Mouse (Mus musculus): ENCODE measurements at regions not wholly inside any gene's neighbourhood (a gene's known extent, or its start where the extent isn't known, plus 50 kb on each side); places are given as distances from the start of the nearest gene placed in this dataset.

GRCm38 (mm10) chr1:124730364-124730763 lies 685.0 kb upstream of the Dpp10 start:
- no peak overlapping the region for H3K4me3 ChIP-seq (ENCODE audit: low read depth, low read length)
- no peaks in the 10 kb centered on the region for H3K27me3 ChIP-seq (replicated peaks; ENCODE audit: control insufficient read depth, insufficient read depth, low read length)
- no peaks in the 10 kb centered on the region for H3K36me3 ChIP-seq (ENCODE audit: control insufficient read depth, insufficient read depth, low read length)
- H3K9ac ChIP-seq (ENCODE audit: low read depth, low read length): no peak overlapping the region
- H3K4me1 ChIP-seq (ENCODE audit: control insufficient read depth, insufficient read depth, low read length): no peaks in the 10 kb centered on the region
- no peak overlapping the region for H3K4me2 ChIP-seq (ENCODE audit: low read depth, low read length)
- H3K9me3 ChIP-seq (ENCODE audit: control insufficient read depth, low read length): no peaks in the 10 kb centered on the region
- H3K27ac ChIP-seq (replicated peaks; ENCODE audit: low read depth, low read length): no peak overlapping the region
- DNase-seq (ENCODE audit: low spot score) (no peak), ATAC-seq (ENCODE audit: low read depth) (no peak)

GRCm38 (mm10) chr1:124718065-124718464 lies 672.7 kb upstream of the Dpp10 start:
- Histone ChIP-seq H3K9me3 (ENCODE audit: control insufficient read depth, low read length) (no peaks in the 10 kb centered on the region), H3K4me3 (ENCODE audit: low read depth, low read length) (no peak overlapping the region), H3K36me3 (ENCODE audit: control insufficient read depth, insufficient read depth, low read length) (no peaks in the 10 kb centered on the region), H3K27ac (replicated peaks; ENCODE audit: low read depth, low read length) (no peak overlapping the region), H3K4me2 (ENCODE audit: low read depth, low read length) (no peak overlapping the region), H3K4me1 (ENCODE audit: control insufficient read depth, insufficient read depth, low read length) (no peaks in the 10 kb centered on the region), H3K27me3 (replicated peaks; ENCODE audit: control insufficient read depth, insufficient read depth, low read length) (no peaks in the 10 kb centered on the region), H3K9ac (ENCODE audit: low read depth, low read length) (no peak overlapping the region)
- ATAC-seq (ENCODE audit: low read depth) (no peak), DNase-seq (ENCODE audit: low spot score) (peak; percentile 6)
- WGBS: 0% methylated on average over 1 of the region's 1 CpGs

- Histone ChIP-seq H3K4me3 (ENCODE audit: low read depth, low read length) (no peak overlapping the region), H3K9ac (ENCODE audit: low read depth, low read length) (no peak overlapping the region), H3K27me3 (replicated peaks; ENCODE audit: control insufficient read depth, insufficient read depth, low read length) (no peaks in the 10 kb centered on the region), H3K36me3 (ENCODE audit: control insufficient read depth, insufficient read depth, low read length) (no peaks in the 10 kb centered on the region), H3K9me3 (ENCODE audit: control insufficient read depth, low read length) (no peaks in the 10 kb centered on the region), H3K4me1 (ENCODE audit: control insufficient read depth, insufficient read depth, low read length) (no peaks in the 10 kb centered on the region), H3K27ac (replicated peaks; ENCODE audit: low read depth, low read length) (no peak overlapping the region), H3K4me2 (ENCODE audit: low read depth, low read length) (no peak overlapping the region)
- DNase-seq (ENCODE audit: low spot score) (no peak), ATAC-seq (ENCODE audit: low read depth) (no peak)
- WGBS: 80% methylated on average over 2 of the region's 2 CpGs
These were observed 660.9 kb upstream of the Dpp10 start for GRCm38 (mm10) chr1:124706246-124706645.

- Histone ChIP-seq H3K9me3 (ENCODE audit: control insufficient read depth, low read length) (no peaks in the 10 kb centered on the region), H3K9ac (ENCODE audit: low read depth, low read length) (no peak overlapping the region), H3K27me3 (replicated peaks; ENCODE audit: control insufficient read depth, insufficient read depth, low read length) (no peaks in the 10 kb centered on the region), H3K4me3 (ENCODE audit: low read depth, low read length) (no peak overlapping the region), H3K27ac (replicated peaks; ENCODE audit: low read depth, low read length) (no peak overlapping the region), H3K4me2 (ENCODE audit: low read depth, low read length) (no peak overlapping the region), H3K4me1 (ENCODE audit: control insufficient read depth, insufficient read depth, low read length) (no peaks in the 10 kb centered on the region), H3K36me3 (ENCODE audit: control insufficient read depth, insufficient read depth, low read length) (no peaks in the 10 kb centered on the region)
- ATAC-seq (ENCODE audit: low read depth): no peak
- DNase-seq (ENCODE audit: low spot score): no peak
- WGBS: 24% methylated on average over 2 of the region's 2 CpGs
These were observed 629.1 kb upstream of the Dpp10 start for GRCm38 (mm10) chr1:124674420-124674819.

GRCm38 (mm10) chr1:124652872-124653271 lies 607.5 kb upstream of the Dpp10 start:
- Histone ChIP-seq H3K27ac (replicated peaks; ENCODE audit: low read depth, low read length) (no peak overlapping the region), H3K4me2 (ENCODE audit: low read depth, low read length) (no peak overlapping the region), H3K4me3 (ENCODE audit: low read depth, low read length) (no peak overlapping the region), H3K4me1 (ENCODE audit: control insufficient read depth, insufficient read depth, low read length) (no peaks in the 10 kb centered on the region), H3K27me3 (replicated peaks; ENCODE audit: control insufficient read depth, insufficient read depth, low read length) (no peaks in the 10 kb centered on the region), H3K36me3 (ENCODE audit: control insufficient read depth, insufficient read depth, low read length) (no peaks in the 10 kb centered on the region), H3K9me3 (ENCODE audit: control insufficient read depth, low read length) (no peaks in the 10 kb centered on the region), H3K9ac (ENCODE audit: low read depth, low read length) (no peak overlapping the region)
- DNase-seq (ENCODE audit: low spot score) (no peak), ATAC-seq (ENCODE audit: low read depth) (no peak)

DNA sequence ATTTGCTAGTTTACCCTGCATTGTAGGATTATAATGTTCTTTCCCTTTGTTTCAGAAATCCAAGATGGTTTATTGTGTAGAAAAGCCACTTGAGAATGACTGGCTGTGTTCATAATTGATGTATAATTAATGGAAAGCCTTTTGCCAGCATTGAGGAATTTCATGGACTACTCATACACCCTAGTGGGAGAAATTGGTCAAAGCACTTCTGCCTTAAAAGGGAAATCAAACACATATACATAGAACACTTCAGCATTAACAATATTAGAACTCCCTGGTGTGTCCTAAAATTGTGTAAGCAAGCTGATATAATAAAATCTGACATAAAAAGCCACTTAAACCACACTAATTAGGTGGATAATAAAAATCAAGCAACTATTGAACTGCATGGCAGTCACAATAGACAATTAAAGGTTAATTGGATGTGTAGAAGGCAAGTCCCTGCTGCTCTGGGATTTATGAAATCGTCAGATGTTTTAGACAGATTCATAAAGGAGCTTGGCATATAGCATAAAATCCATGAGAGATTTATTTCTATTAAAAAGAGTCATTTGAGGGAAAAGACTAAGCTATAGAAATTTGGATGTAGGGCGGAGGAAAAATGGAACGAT lies 607.0 kb upstream of the Dpp10 start:
- H3K27ac ChIP-seq (replicated peaks; ENCODE audit: low read depth, low read length): no peak overlapping the region
- no peak overlapping the region for H3K4me3 ChIP-seq (ENCODE audit: low read depth, low read length)
- ATAC-seq (ENCODE audit: low read depth) (no peak), DNase-seq (ENCODE audit: low spot score) (no peak)
- H3K36me3 ChIP-seq (ENCODE audit: control insufficient read depth, insufficient read depth, low read length): no peaks in the 10 kb centered on the region
- H3K4me1 ChIP-seq (ENCODE audit: control insufficient read depth, insufficient read depth, low read length): no peaks in the 10 kb centered on the region
- 72% methylated on average over 3 of the region's 3 CpGs for WGBS
- H3K27me3 ChIP-seq (replicated peaks; ENCODE audit: control insufficient read depth, insufficient read depth, low read length): no peaks in the 10 kb centered on the region
- H3K4me2 ChIP-seq (ENCODE audit: low read depth, low read length): no peak overlapping the region
- H3K9me3 ChIP-seq (ENCODE audit: control insufficient read depth, low read length): no peaks in the 10 kb centered on the region
- H3K9ac ChIP-seq (ENCODE audit: low read depth, low read length): no peak overlapping the region

DNA sequence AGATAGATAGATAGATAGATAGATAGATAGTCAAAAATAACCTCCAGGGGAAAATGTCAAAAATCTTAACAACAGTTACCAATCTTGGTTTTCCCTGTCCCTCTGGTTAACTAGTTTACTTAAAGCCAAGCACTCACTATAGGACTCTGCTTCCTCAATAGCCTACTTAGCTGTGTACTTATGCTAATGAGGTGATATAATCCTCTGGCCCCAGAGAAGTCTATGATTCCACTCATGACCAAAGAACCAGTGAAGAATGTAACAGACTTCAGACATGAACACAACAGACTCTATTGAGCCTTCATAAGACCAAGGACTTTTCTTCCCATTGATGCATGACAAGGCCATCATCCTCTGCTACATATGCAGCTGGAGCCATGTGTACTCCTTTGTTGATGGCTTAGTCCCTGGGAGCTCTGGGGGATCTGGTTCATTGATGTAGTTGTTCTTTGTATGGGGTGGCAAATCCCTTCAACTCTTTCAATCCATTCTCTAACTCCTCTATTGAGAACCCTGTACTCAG lies 589.9 kb upstream of the Dpp10 start:
- H3K27ac ChIP-seq (replicated peaks; ENCODE audit: low read depth, low read length): no peak overlapping the region
- no peaks in the 10 kb centered on the region for H3K9me3 ChIP-seq (ENCODE audit: control insufficient read depth, low read length)
- no peaks in the 10 kb centered on the region for H3K36me3 ChIP-seq (ENCODE audit: control insufficient read depth, insufficient read depth, low read length)
- DNase-seq (ENCODE audit: low spot score): no peak
- no peak for ATAC-seq (ENCODE audit: low read depth)
- no peaks in the 10 kb centered on the region for H3K27me3 ChIP-seq (replicated peaks; ENCODE audit: control insufficient read depth, insufficient read depth, low read length)
- no peak overlapping the region for H3K9ac ChIP-seq (ENCODE audit: low read depth, low read length)
- H3K4me3 ChIP-seq (ENCODE audit: low read depth, low read length): no peak overlapping the region
- H3K4me2 ChIP-seq (ENCODE audit: low read depth, low read length): no peak overlapping the region
- H3K4me1 ChIP-seq (ENCODE audit: control insufficient read depth, insufficient read depth, low read length): no peaks in the 10 kb centered on the region

- H3K27ac ChIP-seq (replicated peaks; ENCODE audit: low read depth, low read length): no peak overlapping the region
- no peak overlapping the region for H3K4me2 ChIP-seq (ENCODE audit: low read depth, low read length)
- H3K27me3 ChIP-seq (replicated peaks; ENCODE audit: control insufficient read depth, insufficient read depth, low read length): no peaks in the 10 kb centered on the region
- H3K4me1 ChIP-seq (ENCODE audit: control insufficient read depth, insufficient read depth, low read length): no peaks in the 10 kb centered on the region
- no peak for ATAC-seq (ENCODE audit: low read depth)
- H3K4me3 ChIP-seq (ENCODE audit: low read depth, low read length): no peak overlapping the region
- H3K9ac ChIP-seq (ENCODE audit: low read depth, low read length): no peak overlapping the region
- H3K36me3 ChIP-seq (ENCODE audit: control insufficient read depth, insufficient read depth, low read length): no peaks in the 10 kb centered on the region
- no peaks in the 10 kb centered on the region for H3K9me3 ChIP-seq (ENCODE audit: control insufficient read depth, low read length)
- no peak for DNase-seq (ENCODE audit: low spot score)
These were observed 584.7 kb upstream of the Dpp10 start for GRCm38 (mm10) chr1:124630084-124630483.

DNA sequence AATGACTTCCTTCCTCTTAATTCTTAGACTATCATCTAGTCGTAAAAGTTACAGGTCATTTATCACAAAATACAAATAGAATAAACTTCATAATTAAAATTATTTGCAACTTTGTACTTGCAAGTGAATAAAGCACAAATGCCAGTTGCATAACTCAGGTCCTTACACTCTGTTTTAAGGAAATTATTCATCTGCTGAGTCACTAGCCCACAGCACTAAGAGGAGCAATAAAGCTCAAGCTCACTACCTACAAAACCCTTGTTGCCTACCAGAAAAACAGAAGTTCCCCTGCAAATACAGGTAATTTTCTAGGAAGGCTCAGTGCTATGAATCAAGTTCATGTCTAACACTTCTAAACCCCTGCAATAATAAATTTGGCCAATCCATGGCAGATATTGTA lies 539.3 kb upstream of the Dpp10 start:
- no peak overlapping the region for H3K4me3 ChIP-seq (ENCODE audit: low read depth, low read length)
- H3K4me1 ChIP-seq (ENCODE audit: control insufficient read depth, insufficient read depth, low read length): no peaks in the 10 kb centered on the region
- no peak for DNase-seq (ENCODE audit: low spot score)
- no peaks in the 10 kb centered on the region for H3K27me3 ChIP-seq (replicated peaks; ENCODE audit: control insufficient read depth, insufficient read depth, low read length)
- 78% methylated on average over 1 of the region's 1 CpGs for WGBS
- no peak overlapping the region for H3K4me2 ChIP-seq (ENCODE audit: low read depth, low read length)
- no peak overlapping the region for H3K9ac ChIP-seq (ENCODE audit: low read depth, low read length)
- no peak overlapping the region for H3K27ac ChIP-seq (replicated peaks; ENCODE audit: low read depth, low read length)
- no peaks in the 10 kb centered on the region for H3K9me3 ChIP-seq (ENCODE audit: control insufficient read depth, low read length)
- ATAC-seq (ENCODE audit: low read depth): no peak
- H3K36me3 ChIP-seq (ENCODE audit: control insufficient read depth, insufficient read depth, low read length): no peaks in the 10 kb centered on the region

All from embryonic facial prominence, embryonic 14.5 days (tissue).